18 mouse cellular contexts compared by ENCODE assay signal in genomic region chr11:83544214-83544613, GRCm38 (mm10). TPM values are rescaled to one million over a fixed set of nuclear protein-coding genes. Genes with fewer than 3 reads are reported as not detected.
DNase-seq lines count a peak whose midpoint lies in the region; ATAC-seq and TF ChIP-seq lines count a peak whose summit lies in the region.
"Had no signal": no experiment of that assay in that cellular context is flagged by ENCODE, and none has a peak within 500 bp of the region (broad histone marks: within the 10 kb centered on the region; RNA-seq: fewer than 3 reads in every experiment).

No protein-coding gene starts in this region.

- H3K27me3 ChIP-seq in limb, embryonic 14.5 days (ENCODE audit: control insufficient read depth, insufficient read depth, low read length), result no peaks in the 10 kb centered on the region
- H3K27me3 ChIP-seq in limb, embryonic 10.5 days (ENCODE audit: low read depth, poor library complexity, severe bottlenecking), result no peaks in the 10 kb centered on the region
- H3K27me3 ChIP-seq: neural tube, embryonic 13.5 days had no signal

- H3K4me2 ChIP-seq in limb, embryonic 14.5 days (replicated peaks; ENCODE audit: low read depth, low read length, severe bottlenecking), result no peak overlapping the region
- H3K4me2 ChIP-seq: neural tube, embryonic 13.5 days had no signal

- 55% methylated on average over 3 of the region's 3 CpGs for WGBS in limb, embryonic 14.5 days
- WGBS in limb, embryonic 10.5 days, result 87% methylated on average over 3 of the region's 3 CpGs

- no peak for TF ChIP-seq CTCF in bone marrow macrophage, adult 2 months (IDR thresholded peaks at IDR 0.05; ENCODE audit: low read depth, low read length)

- no peak for ATAC-seq in limb, embryonic 14.5 days (ENCODE audit: low FRiP score, low read depth)
- peak; percentile 95 for ATAC-seq in megakaryocyte progenitor cell, adult 5-6 weeks (replicated peaks; ENCODE audit: poor library complexity)
- ATAC-seq: CD4-positive, CD25-positive, alpha-beta regulatory T cell, adult 4 months; hindbrain, embryonic 16.5 days had no signal

- peak; percentile 6 for DNase-seq in limb, embryonic 14.5 days (ENCODE audit: low spot score)
- DNase-seq in limb, embryonic 10.5 days (ENCODE audit: low spot score), result no peak
- peak; percentile 97 for DNase-seq in 416B (ENCODE audit: low read depth)
- no peak for DNase-seq in right cerebral cortex, postnatal 25 days
- DNase-seq in layer of hippocampus, postnatal 10 days (ENCODE audit: low spot score in 2 of 2), result no peak
- DNase-seq: cerebellum, adult 8-10 months; kidney, postnatal 25 days; lung, postnatal 14 days; midbrain, embryonic 14.5 days; retina, postnatal 1 day; thymus, adult 18-20 months had no signal

- H3K36me3 ChIP-seq in limb, embryonic 14.5 days (ENCODE audit: control insufficient read depth, insufficient read depth, low read length), result no peaks in the 10 kb centered on the region
- no peaks in the 10 kb centered on the region for H3K36me3 ChIP-seq in limb, embryonic 10.5 days
- H3K36me3 ChIP-seq: neural tube, embryonic 13.5 days had no signal

- TF ChIP-seq POLR2A in limb, embryonic 14.5 days (IDR thresholded peaks at IDR 0.05; ENCODE audit: borderline replicate concordance, extremely low read depth, insufficient read depth, insufficient read length), result no peak
- TF ChIP-seq POLR2A in bone marrow macrophage, adult 2 months (IDR thresholded peaks at IDR 0.05; ENCODE audit: borderline replicate concordance, low read depth, low read length), result no peak

- H3K4me3 ChIP-seq in limb, embryonic 14.5 days (replicated peaks; ENCODE audit: low read length), result no peak overlapping the region
- H3K4me3 ChIP-seq in limb, embryonic 10.5 days, result no peak overlapping the region
- H3K4me3 ChIP-seq in bone marrow macrophage, adult 2 months (ENCODE audit: insufficient read depth, low read length), result no peak overlapping the region
- H3K4me3 ChIP-seq: neural tube, embryonic 13.5 days had no signal

- no peaks in the 10 kb centered on the region for H3K9me3 ChIP-seq in limb, embryonic 14.5 days (ENCODE audit: control insufficient read depth, low read length)
- no peaks in the 10 kb centered on the region for H3K9me3 ChIP-seq in limb, embryonic 10.5 days (replicated peaks)
- H3K9me3 ChIP-seq: neural tube, embryonic 13.5 days had no signal

- H3K9ac ChIP-seq in limb, embryonic 14.5 days (ENCODE audit: low read depth, low read length, severe bottlenecking), result no peak overlapping the region
- H3K9ac ChIP-seq: neural tube, embryonic 13.5 days had no signal

- peaks cover 5% of the 10 kb centered on the region; the same call in 1 of the 2 replicates for H3K4me1 ChIP-seq in limb, embryonic 14.5 days (ENCODE audit: control insufficient read depth, insufficient read depth, low read length)
- H3K4me1 ChIP-seq in limb, embryonic 10.5 days, result no peaks in the 10 kb centered on the region
- H3K4me1 ChIP-seq in bone marrow macrophage, adult 2 months (ENCODE audit: control insufficient read depth, insufficient read depth, low read length), result peaks cover 40% of the 10 kb centered on the region
- H3K4me1 ChIP-seq: neural tube, embryonic 13.5 days had no signal

- H3K27ac ChIP-seq in limb, embryonic 14.5 days (replicated peaks; ENCODE audit: low read depth, low read length), result no peak overlapping the region
- H3K27ac ChIP-seq in limb, embryonic 10.5 days, result no peak overlapping the region
- peak overlapping the region; percentile 60 for H3K27ac ChIP-seq in bone marrow macrophage, adult 2 months (ENCODE audit: insufficient read depth, low read depth, low read length)
- H3K27ac ChIP-seq: neural tube, embryonic 13.5 days had no signal

RNA-seq across cellular contexts. Expression of gene Ccl5, which starts 13.9 kb away (rescaled TPM):
- polyA plus RNA-seq in limb, embryonic 14.5 days (2012; rRNA removed), result 0.48 and 0.81 TPM in 2 replicates
- 0.70 and 0.81 TPM in 2 replicates for polyA plus RNA-seq in limb, embryonic 14.5 days (2014; fragmentation: Nextera tagmentation; extraction: Ambion mirVana)
- not detected in 2 replicates for polyA plus RNA-seq in limb, embryonic 10.5 days (2016; fragmentation: Nextera tagmentation; extraction: Ambion mirVana)
- 18.6 and 24.6 TPM in 2 replicates for polyA plus RNA-seq in bone marrow macrophage, adult 2 months (2012; ENCODE audit: insufficient read depth, insufficient read length, missing spikeins)
- total RNA-seq in megakaryocyte progenitor cell, adult 5-6 weeks (2015), result 1.1 and 4.7 TPM in 2 replicates
- total RNA-seq in megakaryocyte progenitor cell, adult 5-6 weeks (2017), result 0.92 and 3.2 TPM in 2 replicates
- total RNA-seq in layer of hippocampus, postnatal 10 days (2021), result not detected
- polyA plus RNA-seq: limb, embryonic 11.5 days; neural tube, embryonic 13.5 days had no signal

RNA-seq across cellular contexts. Expression of gene Heatr9, which starts 22.2 kb away (rescaled TPM):
- polyA plus RNA-seq in limb, embryonic 14.5 days (2012; rRNA removed), result not detected in 2 replicates
- not detected in 2 replicates for polyA plus RNA-seq in limb, embryonic 14.5 days (2014; fragmentation: Nextera tagmentation; extraction: Ambion mirVana)
- polyA plus RNA-seq in limb, embryonic 10.5 days (2016; fragmentation: Nextera tagmentation; extraction: Ambion mirVana), result not detected in 2 replicates
- polyA plus RNA-seq in bone marrow macrophage, adult 2 months (2012; ENCODE audit: insufficient read depth, insufficient read length, missing spikeins), result not detected in 2 replicates
- not detected in 2 replicates for total RNA-seq in megakaryocyte progenitor cell, adult 5-6 weeks (2015)
- total RNA-seq in megakaryocyte progenitor cell, adult 5-6 weeks (2017), result not detected in 2 replicates
- not detected for total RNA-seq in layer of hippocampus, postnatal 10 days (2021)
- polyA plus RNA-seq: heart, postnatal 0 days; hindbrain, embryonic 16.5 days; limb, embryonic 11.5 days; midbrain, embryonic 14.5 days; neural tube, embryonic 13.5 days had no signal

RNA-seq across cellular contexts. Expression of gene Ccl9, which starts 34.2 kb away (rescaled TPM):
- polyA plus RNA-seq in limb, embryonic 14.5 days (2012; rRNA removed), result 3.0 and 4.2 TPM in 2 replicates
- polyA plus RNA-seq in limb, embryonic 14.5 days (2014; fragmentation: Nextera tagmentation; extraction: Ambion mirVana), result 6.8 and 7.3 TPM in 2 replicates
- 0.78 and 1.2 TPM in 2 replicates for polyA plus RNA-seq in limb, embryonic 10.5 days (2016; fragmentation: Nextera tagmentation; extraction: Ambion mirVana)
- polyA plus RNA-seq in bone marrow macrophage, adult 2 months (2012; ENCODE audit: insufficient read depth, insufficient read length, missing spikeins), result 650 and 692 TPM in 2 replicates
- total RNA-seq in megakaryocyte progenitor cell, adult 5-6 weeks (2015), result 149 and 197 TPM in 2 replicates
- 97.7 and 108 TPM in 2 replicates for total RNA-seq in megakaryocyte progenitor cell, adult 5-6 weeks (2017)
- total RNA-seq in layer of hippocampus, postnatal 10 days (2021), result 1 to 10 TPM; 1.9 to 3.0 TPM
- polyA plus RNA-seq: CD4-positive, CD25-positive, alpha-beta regulatory T cell, adult 4 months had no signal

RNA-seq across cellular contexts. Expression of gene Ccl6, which starts 48.7 kb away (rescaled TPM):
- polyA plus RNA-seq in limb, embryonic 14.5 days (2012; rRNA removed), result 1.5 and 2.0 TPM in 2 replicates
- 5.0 and 6.5 TPM in 2 replicates for polyA plus RNA-seq in limb, embryonic 14.5 days (2014; fragmentation: Nextera tagmentation; extraction: Ambion mirVana)
- 1.3 and 1.6 TPM in 2 replicates for polyA plus RNA-seq in limb, embryonic 10.5 days (2016; fragmentation: Nextera tagmentation; extraction: Ambion mirVana)
- polyA plus RNA-seq in bone marrow macrophage, adult 2 months (2012; ENCODE audit: insufficient read depth, insufficient read length, missing spikeins), result 168 and 174 TPM in 2 replicates
- total RNA-seq in megakaryocyte progenitor cell, adult 5-6 weeks (2015), result 13.6 and 25.2 TPM in 2 replicates
- 13.3 and 15.1 TPM in 2 replicates for total RNA-seq in megakaryocyte progenitor cell, adult 5-6 weeks (2017)
- total RNA-seq in layer of hippocampus, postnatal 10 days (2021), result 1 to 10 TPM; 1.1 to 1.7 TPM
- polyA plus RNA-seq: CD4-positive, CD25-positive, alpha-beta regulatory T cell, adult 4 months had no signal

Comparison
In these comparisons a context has a peak if more than half of its experiments do, and no peak if none do; other contexts are left out.
1. DNase-seq: peak in limb, embryonic 14.5 days (single experiment) and 416B (single experiment); none in limb, embryonic 10.5 days (single experiment), right cerebral cortex, postnatal 25 days (single experiment) and layer of hippocampus, postnatal 10 days (0 of 2).
2. RNA of gene Ccl5, which starts 13.9 kb away (polyA plus RNA-seq): 18.6 to 24.6 TPM in bone marrow macrophage, adult 2 months; 0.48 to 0.81 TPM in limb, embryonic 14.5 days and not detected in limb, embryonic 10.5 days; every median in the first group is over 10 times any median in the second.
3. RNA of gene Ccl9, which starts 34.2 kb away (polyA plus RNA-seq): 650 to 692 TPM in bone marrow macrophage, adult 2 months; 3.0 to 7.3 TPM in limb, embryonic 14.5 days and 0.78 to 1.2 TPM in limb, embryonic 10.5 days; every median in the first group is over 10 times any median in the second.